Mouse (Mus musculus) erythroblast, embryonic 14.5 days (primary cell): Measurements from ENCODE around the gene Rcan1.

Source experiments
- GATA1 ChIP-seq: IDR thresholded peaks from 2 replicates; pipeline ENCODE4 v1.6.1; 2012; ENCODE audit warnings: low read length, inconsistent platforms, mixed read lengths
- TAL1 ChIP-seq: IDR thresholded peaks from 3 replicates; pipeline ENCODE4 v1.6.1; 2012; ENCODE audit warnings: low read length, inconsistent platforms, mixed read lengths

GRCm38 (mm10) chr16:92499324-92499723, 28.7 kb upstream of the Rcan1 start:
- no peak for TF ChIP-seq GATA1
- no peak for TF ChIP-seq TAL1
